Mouse (Mus musculus) kidney, embryonic 16.5 days (tissue): ENCODE measurements around the gene Mtg2. TPM values are rescaled to one million over a fixed set of nuclear protein-coding genes. Genes with fewer than 3 reads are reported as not detected.

ENCODE experiments used
- ATAC-seq: fragments of 200-750 bp; cut with Nextera tagmentation; 2 replicates; pipeline ENCODE4 v1.8.0; 2017; ENCODE audit warnings: moderate TSS enrichment; ENCODE audit not compliant: low FRiP score, low TSS enrichment
- H3K27ac ChIP-seq: fragments of 300-500 bp; sonication (generic); 2 replicates; pipeline ENCODE4 v1.5.1; 2014; ENCODE audit warnings: low read length
- H3K27me3 ChIP-seq: fragments of 300-500 bp; sonication (generic); 2 replicates; pipeline ENCODE4 v1.6.1; 2014; ENCODE audit warnings: low read length, control low read depth, mixed read lengths; ENCODE audit not compliant: insufficient read depth
- H3K36me3 ChIP-seq: fragments of 300-500 bp; sonication (generic); 2 replicates; pipeline ENCODE4 v1.6.1; 2014; ENCODE audit warnings: low read length, control low read depth, mixed read lengths; ENCODE audit not compliant: insufficient read depth
- H3K4me1 ChIP-seq: fragments of 300-500 bp; sonication (generic); 2 replicates; pipeline ENCODE4 v1.6.1; 2014; ENCODE audit warnings: low read length, control low read depth, mixed read lengths; ENCODE audit not compliant: insufficient read depth
- H3K4me2 ChIP-seq: fragments of 300-500 bp; sonication (generic); replicated peaks from 2 replicates; pipeline ENCODE4 v1.6.1; 2014; ENCODE audit warnings: low read depth, low read length
- H3K4me3 ChIP-seq: fragments of 300-500 bp; sonication (generic); 2 replicates; pipeline ENCODE4 v1.5.1; 2014; ENCODE audit warnings: mild to moderate bottlenecking, low read length
- H3K9ac ChIP-seq: fragments of 300-500 bp; sonication (generic); replicated peaks from 2 replicates; pipeline ENCODE4 v1.6.1; 2014; ENCODE audit warnings: low read length
- H3K9me3 ChIP-seq: fragments of 300-500 bp; sonication (generic); 2 replicates; pipeline ENCODE4 v1.6.1; 2016; ENCODE audit warnings: low read length, control low read depth
- WGBS: fragments of 180-500 bp; shearing (Covaris S2); extraction: QIAGEN DNeasy Blood & Tissue Kit; methylation state at CpG from one replicate; pipeline ENCODE4 v1.1.7; 2014; 5-methylcytosine and 5-hydroxymethylcytosine counted together
- polyA plus RNA-seq: library from polyadenylated mRNA; unstranded; fragments of >200 nt; fragmentation: Nextera tagmentation; extraction: Ambion mirVana; gene quantifications from 2 replicates; pipeline ENCODE4 v1.2.1, GENCODE M21; 2015

The Mtg2 gene
- 27.3 and 29.6 TPM in 2 replicates for polyA plus RNA-seq

DNA sequence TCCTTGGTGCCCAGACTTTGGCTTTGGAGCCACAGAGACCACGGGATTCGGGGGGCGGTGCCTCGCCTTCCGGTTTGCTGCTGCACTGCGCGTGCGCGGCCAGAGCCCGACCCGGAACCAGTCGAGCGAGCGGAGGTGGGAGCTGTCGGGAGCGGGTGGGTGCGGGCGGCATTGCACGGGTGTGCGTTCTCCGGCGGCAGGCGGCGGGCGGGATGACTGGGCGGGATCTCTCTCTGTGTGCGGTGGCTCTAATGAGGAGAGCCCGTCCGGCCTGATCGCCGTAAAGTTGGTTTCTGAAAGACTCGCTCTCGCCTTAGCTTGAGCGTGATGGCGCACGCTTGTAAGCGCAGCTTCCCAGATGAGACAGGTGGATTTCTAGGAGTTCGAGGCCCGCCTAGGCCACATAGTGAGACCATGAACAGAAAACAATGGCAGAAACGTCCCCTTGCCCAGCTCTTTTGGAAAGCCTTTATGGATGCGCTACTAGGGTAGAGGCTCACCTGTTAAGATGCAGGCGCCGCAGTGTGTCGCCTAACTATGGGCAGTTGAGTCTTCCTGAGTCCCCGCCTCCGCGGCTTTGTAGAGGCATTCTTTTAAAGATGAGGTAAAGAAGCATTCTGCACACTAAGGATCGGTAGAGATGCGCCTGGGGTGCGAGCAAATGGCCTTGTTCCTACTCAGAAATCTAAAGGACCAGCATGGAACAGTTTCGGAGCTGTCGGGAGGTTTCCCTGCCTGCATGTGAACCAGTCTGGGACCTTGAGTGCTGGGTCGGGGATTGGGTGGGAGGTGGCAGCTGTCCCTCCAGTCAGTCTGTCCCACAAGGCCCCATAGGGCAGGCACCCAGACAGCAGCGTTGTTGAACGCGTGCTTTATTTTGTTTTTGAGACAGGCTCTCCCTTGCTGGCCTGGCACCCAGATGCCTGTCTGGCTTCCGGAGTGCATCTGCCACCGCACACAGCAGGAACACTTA, at the start of gene Mtg2:
Mtg2 (plus strand) TSS at position 108 of the 973 bp plus-strand sequence.
- peak; percentile 98 for ATAC-seq
- 4% methylated on average over 55 of the region's 58 CpGs for WGBS

DNA sequence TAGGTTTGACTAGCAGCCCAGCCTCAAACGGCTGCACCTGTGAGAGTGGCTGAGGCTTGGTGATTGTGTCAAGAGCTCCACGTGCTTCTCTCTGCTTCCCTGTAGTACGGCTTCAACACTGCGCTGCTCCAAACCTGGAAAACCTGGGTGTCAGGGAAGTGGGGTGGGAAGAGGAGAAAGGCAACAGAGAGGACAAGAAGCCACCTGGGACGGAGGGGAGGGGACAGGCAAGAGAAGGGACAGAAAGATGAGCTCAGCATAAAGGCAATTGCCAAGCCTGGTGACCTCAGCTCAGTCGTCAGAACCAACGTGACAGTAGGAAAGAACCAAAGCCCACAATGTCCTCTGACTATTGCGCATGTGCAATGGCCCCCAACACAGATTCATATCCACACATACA, 49.5 kb upstream of the Mtg2 start:
- H3K4me3 ChIP-seq = no peak overlapping the region
- no peak overlapping the region for H3K4me2 ChIP-seq
- H3K27ac ChIP-seq = no peak overlapping the region
- H3K27me3 ChIP-seq = 0 out of 2 replicates have a peak, but pooled peaks cover 7% of the 10 kb centered on the region
- H3K4me1 ChIP-seq = peaks cover 24% of the 10 kb centered on the region
- H3K9me3 ChIP-seq = no peaks in the 10 kb centered on the region
- ATAC-seq = no peak
- H3K9ac ChIP-seq = no peak overlapping the region
- H3K36me3 ChIP-seq = no peaks in the 10 kb centered on the region
- WGBS = 80% methylated on average over 8 of the region's 8 CpGs

More for the DNA sequence above, at the start of gene Mtg2:
- Histone ChIP-seq H3K36me3 (peaks cover 8% of the 10 kb centered on the region; the same call in 1 of the 2 replicates), H3K9ac (peak within 1 kb of the TSS; percentile 85), H3K4me1 (peaks cover 9% of the 10 kb centered on the region), H3K27me3 (no peaks in the 10 kb centered on the region), H3K27ac (peak within 1 kb of the TSS; percentile 84), H3K4me2 (peak within 1 kb of the TSS; percentile 96), H3K9me3 (no peaks in the 10 kb centered on the region), H3K4me3 (peak within 1 kb of the TSS; percentile 86)

DNA sequence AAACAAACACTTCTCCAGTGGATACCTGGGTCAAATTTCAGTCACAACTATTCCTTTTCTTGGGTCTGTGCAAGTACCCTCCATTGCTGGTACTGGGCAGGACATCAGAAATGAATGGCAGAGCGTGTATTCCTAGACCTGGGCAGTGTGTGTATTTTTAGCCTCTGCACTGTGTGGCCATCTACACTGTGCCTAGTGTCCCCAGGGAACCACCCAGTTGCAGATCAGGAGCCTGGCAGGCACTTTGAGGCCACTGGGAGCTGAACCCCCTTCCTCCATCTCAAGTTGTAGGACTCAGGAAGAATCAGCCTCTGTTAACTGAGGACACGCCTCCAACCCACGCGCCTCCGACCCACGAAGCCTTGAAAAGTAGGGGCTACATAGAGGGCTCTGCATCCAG, 47.6 kb upstream of the Mtg2 start:
- Histone ChIP-seq H3K4me2 (no peak overlapping the region), H3K4me3 (no peak overlapping the region), H3K36me3 (no peaks in the 10 kb centered on the region), H3K9ac (no peak overlapping the region), H3K27me3 (0 out of 2 replicates have a peak, but pooled peaks cover 7% of the 10 kb centered on the region), H3K4me1 (peaks cover 33% of the 10 kb centered on the region), H3K27ac (no peak overlapping the region), H3K9me3 (no peaks in the 10 kb centered on the region)
- no peak for ATAC-seq
- 43% methylated on average over 6 of the region's 6 CpGs for WGBS

GRCm38 (mm10) chr2:180024401-180025098, 45.8 kb upstream of the Mtg2 start, which contains the start of gene Lsm14b:
TSS of gene Lsm14b (plus strand) at chr2:180024987.
- Histone ChIP-seq H3K9ac (peak within 1 kb of the TSS; percentile 95), H3K4me2 (peak within 1 kb of the TSS; percentile 92), H3K9me3 (no peaks in the 10 kb centered on the region), H3K27me3 (0 out of 2 replicates have a peak, but pooled peaks cover 7% of the 10 kb centered on the region), H3K4me3 (peak within 1 kb of the TSS; percentile 92), H3K36me3 (peaks cover 17% of the 10 kb centered on the region), H3K4me1 (peaks cover 28% of the 10 kb centered on the region), H3K27ac (peak within 1 kb of the TSS; percentile 90)
- under 1% methylated on average over 77 of the region's 80 CpGs for WGBS
- peak; percentile 96 for ATAC-seq

- no peak; the same call in none of the 2 replicates for ATAC-seq
- Histone ChIP-seq H3K9ac (peak overlapping the region; percentile 95), H3K27ac (peak overlapping the region; percentile 90), H3K27me3 (0 out of 2 replicates have a peak, but pooled peaks cover 7% of the 10 kb centered on the region), H3K9me3 (no peaks in the 10 kb centered on the region), H3K4me1 (peaks cover 28% of the 10 kb centered on the region), H3K4me2 (peak overlapping the region; percentile 82), H3K4me3 (peak overlapping the region; percentile 92), H3K36me3 (peaks cover 21% of the 10 kb centered on the region)
- under 1% methylated on average over 65 of the region's 84 CpGs for WGBS
These were observed 45.1 kb upstream of the Mtg2 start for GRCm38 (mm10) chr2:180025135-180025860.

DNA sequence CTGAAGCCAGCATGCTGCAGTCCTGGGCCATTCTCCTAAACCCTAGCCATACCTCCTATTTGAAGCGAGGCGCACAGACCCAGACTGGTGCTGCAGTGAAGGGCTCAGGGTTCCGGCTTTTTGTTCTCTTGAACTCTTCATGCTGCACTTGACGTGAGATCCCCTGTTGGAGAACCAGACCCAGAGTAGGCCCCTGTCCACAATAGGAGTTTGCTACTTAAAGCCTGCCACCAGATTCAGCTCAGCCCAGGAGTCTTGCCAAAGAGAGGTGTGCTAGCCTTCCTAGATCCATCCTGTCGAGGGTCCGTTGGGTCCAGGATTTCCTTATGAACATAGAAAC, 44.6 kb upstream of the Mtg2 start:
- H3K9me3 ChIP-seq = no peaks in the 10 kb centered on the region
- peak overlapping the region; percentile 92 for H3K4me3 ChIP-seq
- peak overlapping the region; percentile 82 for H3K4me2 ChIP-seq
- ATAC-seq = no peak
- H3K27me3 ChIP-seq = 0 out of 2 replicates have a peak, but pooled peaks cover 7% of the 10 kb centered on the region
- H3K27ac ChIP-seq = no peak overlapping the region
- H3K4me1 ChIP-seq = peaks cover 28% of the 10 kb centered on the region
- H3K9ac ChIP-seq = peak overlapping the region; percentile 95
- H3K36me3 ChIP-seq = peaks cover 26% of the 10 kb centered on the region
- WGBS = 5% methylated on average over 6 of the region's 6 CpGs

GRCm38 (mm10) chr2:180027768-180028167, 42.6 kb upstream of the Mtg2 start:
- peak overlapping the region; percentile 92; the same call in 1 of the 2 replicates for H3K4me3 ChIP-seq
- H3K27me3 ChIP-seq = 0 out of 2 replicates have a peak, but pooled peaks cover under 1% of the 10 kb centered on the region
- peak overlapping the region; percentile 95; the same call in 1 of the 2 replicates for H3K9ac ChIP-seq
- H3K27ac ChIP-seq = no peak overlapping the region
- ATAC-seq = no peak
- peaks cover 46% of the 10 kb centered on the region for H3K36me3 ChIP-seq
- H3K9me3 ChIP-seq = no peaks in the 10 kb centered on the region
- peaks cover 33% of the 10 kb centered on the region for H3K4me1 ChIP-seq
- WGBS = 53% methylated on average over 9 of the region's 9 CpGs
- peak overlapping the region; percentile 82; the same call in 1 of the 2 replicates for H3K4me2 ChIP-seq

- H3K27me3 ChIP-seq = no peaks in the 10 kb centered on the region
- no peak overlapping the region for H3K4me3 ChIP-seq
- ATAC-seq = no peak
- H3K4me2 ChIP-seq = no peak overlapping the region
- H3K27ac ChIP-seq = peak overlapping the region; percentile 27; the same call in 1 of the 2 replicates
- no peak overlapping the region for H3K9ac ChIP-seq
- 65% methylated on average over 6 of the region's 6 CpGs for WGBS
- peaks cover 25% of the 10 kb centered on the region for H3K4me1 ChIP-seq
- peaks cover 78% of the 10 kb centered on the region for H3K36me3 ChIP-seq
- H3K9me3 ChIP-seq = no peaks in the 10 kb centered on the region
These were observed 39.1 kb upstream of the Mtg2 start for GRCm38 (mm10) chr2:180031270-180031669.

GRCm38 (mm10) chr2:180032925-180033324, 37.5 kb upstream of the Mtg2 start:
- Histone ChIP-seq H3K4me1 (peaks cover 8% of the 10 kb centered on the region), H3K36me3 (peaks cover 92% of the 10 kb centered on the region), H3K27me3 (no peaks in the 10 kb centered on the region), H3K4me3 (no peak overlapping the region), H3K9me3 (no peaks in the 10 kb centered on the region), H3K4me2 (no peak overlapping the region), H3K27ac (no peak overlapping the region), H3K9ac (no peak overlapping the region)
- WGBS = 71% methylated on average over 3 of the region's 3 CpGs
- no peak for ATAC-seq
